Mouse (Mus musculus): ENCODE measurements around the gene Gbp2. TPM values are rescaled to one million over a fixed set of nuclear protein-coding genes. Genes with fewer than 3 reads are reported as not detected.

The Gbp2 gene
- polyA plus RNA-seq (2012; rRNA removed), result 1.1 and 1.2 TPM in 2 replicates

DNA sequence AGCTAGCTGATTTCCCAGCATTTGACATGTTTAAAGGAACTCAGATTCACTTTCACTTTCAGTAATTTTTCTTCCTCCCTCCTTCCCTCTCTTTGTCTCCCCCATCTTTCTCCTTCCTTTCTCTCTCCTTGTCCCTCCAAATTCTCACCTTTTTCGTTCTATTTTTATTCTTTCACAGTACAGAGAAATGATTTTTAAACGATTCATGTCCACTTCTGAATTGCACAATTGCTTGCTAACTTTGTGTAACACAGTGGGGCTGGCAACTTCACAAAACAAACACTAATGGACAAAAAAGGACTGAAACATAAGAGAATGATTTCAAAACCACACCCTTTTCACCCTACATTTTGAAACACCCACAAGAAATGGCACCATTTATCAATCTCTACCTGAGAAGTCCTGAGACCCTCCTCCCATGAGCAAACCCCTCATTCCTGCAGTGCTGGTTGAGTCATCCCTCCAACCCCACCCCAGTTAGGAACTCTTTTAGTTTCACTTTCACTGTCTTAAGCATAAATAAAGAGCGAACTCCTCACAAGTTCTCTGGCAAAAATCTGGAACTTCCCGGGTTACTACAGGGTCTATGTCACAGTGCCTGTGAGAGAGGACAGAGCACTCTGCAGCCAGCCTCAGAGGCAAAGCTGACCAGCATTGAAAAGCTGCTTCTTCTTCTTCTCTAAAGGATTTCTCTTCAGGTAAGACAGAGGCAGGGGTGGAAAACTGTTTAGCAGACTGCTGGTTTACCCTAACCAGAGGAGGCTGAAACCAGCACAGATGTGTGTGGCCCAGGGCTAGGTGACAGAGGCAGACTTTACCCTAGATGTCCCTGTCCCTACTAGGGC, at the start of gene Gbp2:
Gene Gbp2, plus strand, starts transcription at position 492 of the 845 bp plus-strand sequence.

DNA sequence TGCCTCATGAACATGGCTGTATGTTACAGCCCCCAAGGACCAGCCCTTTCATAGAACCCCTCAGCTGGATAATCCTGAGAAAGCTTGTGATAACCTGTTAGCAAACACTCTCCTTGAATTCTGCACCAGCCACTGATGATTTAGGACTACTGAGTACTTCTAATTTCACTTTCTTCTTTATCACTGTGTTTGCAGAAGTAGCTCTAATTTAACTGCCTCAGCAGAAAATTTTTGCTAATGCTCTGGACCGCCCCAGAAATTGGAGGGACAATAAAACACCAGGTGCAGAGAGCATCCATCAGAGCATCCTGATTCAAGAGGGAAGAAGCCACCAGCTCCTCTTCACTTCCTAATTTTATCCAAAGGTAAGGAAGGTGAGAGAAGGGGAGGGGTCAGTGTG, 25.9 kb upstream of the Gbp2 start, which contains the start of gene Gbp2b:
Gene Gbp2b, plus strand, starts transcription at position 301 of the 400 bp plus-strand sequence.

Other genes starting within 250 kb of the Gbp2 start
- 14.4 and 21.0 TPM in 2 replicates for gene Pdlim5, start 224.9 kb upstream of the Gbp2 start, polyA plus RNA-seq (2012; rRNA removed)
- 0.40 TPM in 2 replicates for gene Gbp5, start 126.6 kb upstream of the Gbp2 start, polyA plus RNA-seq (2012; rRNA removed)
- gene Gbp7, start 90.3 kb upstream of the Gbp2 start, polyA plus RNA-seq (2012; rRNA removed), result 0.88 and 1.2 TPM in 2 replicates
- 4.1 and 4.7 TPM in 2 replicates for gene Gbp3, start 60.6 kb upstream of the Gbp2 start, polyA plus RNA-seq (2012; rRNA removed)
- gene Gbp2b, start 25.8 kb upstream of the Gbp2 start, polyA plus RNA-seq (2012; rRNA removed), result 0.05 TPM in 1 of 2 replicates, not detected in the other
- 3.5 and 3.7 TPM in 2 replicates for gene Kyat3, start 80.4 kb downstream of the Gbp2 start, polyA plus RNA-seq (2012; rRNA removed)
- gene Gtf2b, start 144.4 kb downstream of the Gbp2 start, polyA plus RNA-seq (2012; rRNA removed), result 49.7 and 54.9 TPM in 2 replicates